Mouse (Mus musculus) hindlimb bud, embryonic 11.5 days (tissue): ENCODE measurements around the gene Iyd.

Experiments used
- DNase-seq: peaks from one replicate; pipeline ENCODE4 v3.0.0-alpha.2; 2012; ENCODE audit warnings: low read depth, low spot score; ENCODE audit errors: extremely low spot score

Iyd gene

GRCm38 (mm10) chr10:3536361-3536760 lies 3.7 kb upstream of the Iyd start:
- no peak for DNase-seq

- DNase-seq = no peak
These were observed 9.3 kb downstream of the Iyd start for GRCm38 (mm10) chr10:3549384-3549783.

- DNase-seq = no peak
These were observed 15.1 kb downstream of the Iyd start for GRCm38 (mm10) chr10:3555128-3555527.

- no peak for DNase-seq
These were observed 16.5 kb downstream of the Iyd start for GRCm38 (mm10) chr10:3556538-3556937.

- no peak for DNase-seq
These were observed 19.1 kb downstream of the Iyd start for GRCm38 (mm10) chr10:3559136-3559535.

- no peak for DNase-seq
These were observed 22.1 kb downstream of the Iyd start for GRCm38 (mm10) chr10:3562165-3562564.

GRCm38 (mm10) chr10:3565126-3565525 lies 25.1 kb downstream of the Iyd start:
- DNase-seq = no peak

- DNase-seq = no peak
These were observed 27.8 kb downstream of the Iyd start for GRCm38 (mm10) chr10:3567821-3568220.

GRCm38 (mm10) chr10:3572723-3573649 lies 32.9 kb downstream of the Iyd start:
- DNase-seq = no peak

GRCm38 (mm10) chr10:3573905-3574500 lies 34.0 kb downstream of the Iyd start:
- no peak for DNase-seq

GRCm38 (mm10) chr10:3590632-3591031 lies 50.6 kb downstream of the Iyd start:
- DNase-seq = no peak

- DNase-seq = no peak
These were observed 51.8 kb downstream of the Iyd start for GRCm38 (mm10) chr10:3591790-3592189.

- no peak for DNase-seq
These were observed 56.7 kb downstream of the Iyd start for GRCm38 (mm10) chr10:3596697-3597096.

GRCm38 (mm10) chr10:3597760-3598159 lies 57.7 kb downstream of the Iyd start:
- DNase-seq = no peak
